Mouse (Mus musculus): ENCODE measurements at regions not wholly inside any gene's neighbourhood (a gene's known extent, or its start where the extent isn't known, plus 50 kb on each side); places are given as distances from the start of the nearest gene placed in this dataset.

- TF ChIP-seq CTCF (conservative IDR thresholded peaks at IDR 0.05; ENCODE audit: low read length) (no peak), NANOG (IDR thresholded peaks at IDR 0.05; ENCODE audit: borderline replicate concordance, low read length) (no peak), POU5F1 (IDR thresholded peaks at IDR 0.05; ENCODE audit: borderline replicate concordance, low read length) (no peak)
These were observed 223.9 kb upstream of the Gje1 start for GRCm38 (mm10) chr10:14941875-14942274.

Data from E14TG2a.4 (cell line).